Comparison of ENCODE assay signal across 8 mouse cellular contexts in genomic region chr2:109694838-109695225, GRCm38 (mm10). TPM values are rescaled to one million over a fixed set of nuclear protein-coding genes. Genes with fewer than 3 reads are reported as not detected.
DNase-seq lines count a peak whose midpoint lies in the region; ATAC-seq and TF ChIP-seq lines count a peak whose summit lies in the region.

No protein-coding gene starts in this region.

- 0 out of 2 replicates have a peak, but pooled peaks have one; percentile 24 for TF ChIP-seq CTCF in bone marrow macrophage, adult 2 months (IDR thresholded peaks at IDR 0.05; ENCODE audit: low read depth, low read length)
- TF ChIP-seq CTCF in kidney, postnatal 0 days (IDR thresholded peaks at IDR 0.05; ENCODE audit: low read depth) = peak; percentile 75

- DNase-seq in 3T3-L1 (ENCODE audit: low read depth, low spot score) = peak; percentile 96
- DNase-seq in fibroblast of lung, adult 2 months (ENCODE audit: low read depth) = peak; percentile 54
- peak; percentile 81 for DNase-seq in kidney, postnatal 0 days (ENCODE audit: low spot score)
- peak; percentile 53 for DNase-seq in liver, embryonic 11.5 days (ENCODE audit: low spot score)
- peak; percentile 89 for DNase-seq in neural tube, embryonic 11.5 days (ENCODE audit: low spot score)

- under 1% methylated on average over 12 of the region's 12 CpGs for WGBS in heart, embryonic 13.5 days
- WGBS in kidney, postnatal 0 days = under 1% methylated on average over 12 of the region's 12 CpGs
- 1% methylated on average over 12 of the region's 12 CpGs for WGBS in liver, embryonic 11.5 days
- under 1% methylated on average over 12 of the region's 12 CpGs for WGBS in neural tube, embryonic 11.5 days

- peak overlapping the region; percentile 76 for H3K9ac ChIP-seq in heart, embryonic 13.5 days
- H3K9ac ChIP-seq in kidney, postnatal 0 days (ENCODE audit: low read depth, low read length) = no peak overlapping the region
- no peak overlapping the region for H3K9ac ChIP-seq in liver, embryonic 11.5 days (ENCODE audit: low read depth, low read length)
- H3K9ac ChIP-seq in neural tube, embryonic 11.5 days (ENCODE audit: low read length) = no peak overlapping the region

- H3K36me3 ChIP-seq in heart, embryonic 13.5 days = no peaks in the 10 kb centered on the region
- no peaks in the 10 kb centered on the region for H3K36me3 ChIP-seq in kidney, postnatal 0 days (ENCODE audit: insufficient read depth, low read length)
- H3K36me3 ChIP-seq in liver, embryonic 11.5 days (ENCODE audit: control insufficient read depth, insufficient read depth, low read length) = no peaks in the 10 kb centered on the region
- no peaks in the 10 kb centered on the region for H3K36me3 ChIP-seq in neural tube, embryonic 11.5 days (ENCODE audit: control insufficient read depth, insufficient read depth, low read length)

- H3K4me1 ChIP-seq in bone marrow macrophage, adult 2 months (ENCODE audit: control insufficient read depth, insufficient read depth, low read length) = no peaks in the 10 kb centered on the region
- peaks cover 28% of the 10 kb centered on the region for H3K4me1 ChIP-seq in heart, embryonic 13.5 days
- H3K4me1 ChIP-seq in kidney, postnatal 0 days (replicated peaks; ENCODE audit: insufficient read depth, low read length) = 0 out of 2 replicates have a peak, but pooled peaks cover 9% of the 10 kb centered on the region
- no peaks in the 10 kb centered on the region for H3K4me1 ChIP-seq in liver, embryonic 11.5 days (replicated peaks; ENCODE audit: control insufficient read depth, insufficient read depth, low read length)
- peaks cover 2% of the 10 kb centered on the region; the same call in 1 of the 2 replicates for H3K4me1 ChIP-seq in neural tube, embryonic 11.5 days (ENCODE audit: control insufficient read depth, insufficient read depth, low read length)

- no peak for ATAC-seq in heart, embryonic 13.5 days (ENCODE audit: extremely low read depth, insufficient number of reproducible peaks, low FRiP score, low TSS enrichment)
- ATAC-seq in kidney, postnatal 0 days (replicated peaks; ENCODE audit: low FRiP score, low read depth) = peak; percentile 83
- peak; percentile 44; the same call in 1 of the 2 replicates for ATAC-seq in liver, embryonic 11.5 days (replicated peaks; ENCODE audit: low FRiP score)
- ATAC-seq in neural tube, embryonic 11.5 days (ENCODE audit: insufficient read depth, low FRiP score, low TSS enrichment) = peak; percentile 71
- ATAC-seq in activated CD4-positive, CD25-positive, alpha-beta regulatory T cell, adult 4 months = no peak

- H3K27me3 ChIP-seq in heart, embryonic 13.5 days (replicated peaks) = peaks cover 61% of the 10 kb centered on the region
- H3K27me3 ChIP-seq in kidney, postnatal 0 days (ENCODE audit: insufficient read depth, low read length) = peaks cover 35% of the 10 kb centered on the region
- H3K27me3 ChIP-seq in liver, embryonic 11.5 days (replicated peaks; ENCODE audit: control insufficient read depth, insufficient read depth, low read length) = peaks cover 32% of the 10 kb centered on the region
- H3K27me3 ChIP-seq in neural tube, embryonic 11.5 days (ENCODE audit: control insufficient read depth, insufficient read depth, low read length) = peaks cover 3% of the 10 kb centered on the region; the same call in 1 of the 2 replicates

- peak overlapping the region; percentile 94 for H3K4me2 ChIP-seq in heart, embryonic 13.5 days
- peak overlapping the region; percentile 82 for H3K4me2 ChIP-seq in kidney, postnatal 0 days (ENCODE audit: low read length)
- H3K4me2 ChIP-seq in liver, embryonic 11.5 days = peak overlapping the region; percentile 72
- H3K4me2 ChIP-seq in neural tube, embryonic 11.5 days (ENCODE audit: low read depth) = peak overlapping the region; percentile 77

- no peaks in the 10 kb centered on the region for H3K9me3 ChIP-seq in heart, embryonic 13.5 days
- no peaks in the 10 kb centered on the region for H3K9me3 ChIP-seq in kidney, postnatal 0 days (replicated peaks; ENCODE audit: low read length)
- H3K9me3 ChIP-seq in liver, embryonic 11.5 days (ENCODE audit: control insufficient read depth, low read length) = no peaks in the 10 kb centered on the region
- no peaks in the 10 kb centered on the region for H3K9me3 ChIP-seq in neural tube, embryonic 11.5 days (ENCODE audit: control insufficient read depth, low read length)

- TF ChIP-seq POLR2A in bone marrow macrophage, adult 2 months (IDR thresholded peaks at IDR 0.05; ENCODE audit: borderline replicate concordance, low read depth, low read length) = no peak

- H3K27ac ChIP-seq in bone marrow macrophage, adult 2 months (ENCODE audit: insufficient read depth, low read depth, low read length) = no peak overlapping the region
- no peak overlapping the region for H3K27ac ChIP-seq in heart, embryonic 13.5 days (replicated peaks)
- no peak overlapping the region for H3K27ac ChIP-seq in kidney, postnatal 0 days
- no peak overlapping the region for H3K27ac ChIP-seq in liver, embryonic 11.5 days (ENCODE audit: low read depth, low read length)
- H3K27ac ChIP-seq in neural tube, embryonic 11.5 days (ENCODE audit: low read depth, low read length) = no peak overlapping the region

- H3K4me3 ChIP-seq in bone marrow macrophage, adult 2 months (ENCODE audit: insufficient read depth, low read length) = no peak overlapping the region
- peak overlapping the region; percentile 65 for H3K4me3 ChIP-seq in heart, embryonic 13.5 days
- peak overlapping the region; percentile 45 for H3K4me3 ChIP-seq in kidney, postnatal 0 days (replicated peaks; ENCODE audit: low read depth, low read length)
- peak overlapping the region; percentile 54 for H3K4me3 ChIP-seq in liver, embryonic 11.5 days (ENCODE audit: low read depth, low read length)
- peak overlapping the region; percentile 54 for H3K4me3 ChIP-seq in neural tube, embryonic 11.5 days (ENCODE audit: low read depth, low read length)

RNA-seq across cellular contexts. Expression of gene Bdnf, which starts 20.3 kb away (rescaled TPM):
- not detected in 2 replicates for polyA plus RNA-seq in bone marrow macrophage, adult 2 months (2012; ENCODE audit: insufficient read depth, insufficient read length, missing spikeins)
- polyA plus RNA-seq in heart, embryonic 13.5 days (2015; fragmentation: Nextera tagmentation; extraction: Ambion mirVana) = 0.75 and 0.78 TPM in 2 replicates
- polyA plus RNA-seq in kidney, postnatal 0 days (2015; fragmentation: Nextera tagmentation; extraction: Ambion mirVana) = 0.93 and 0.95 TPM in 2 replicates
- polyA plus RNA-seq in liver, embryonic 11.5 days (2014; fragmentation: Nextera tagmentation; extraction: Ambion mirVana) = 0.74 and 0.87 TPM in 2 replicates
- polyA plus RNA-seq in neural tube, embryonic 11.5 days (2014; fragmentation: Nextera tagmentation; extraction: Ambion mirVana) = 2.7 and 2.9 TPM in 2 replicates
- under 1 TPM in 1 of 2 experiments, not detected in 1; 0.12 TPM for polyA plus RNA-seq in activated CD4-positive, CD25-positive, alpha-beta regulatory T cell, adult 4 months (2017; shearing (Covaris generic))

Comparison
In these comparisons a context has a peak if more than half of its experiments do, and no peak if none do; other contexts are left out.
1. ATAC-seq: peak in kidney, postnatal 0 days (single experiment), liver, embryonic 11.5 days (single experiment) and neural tube, embryonic 11.5 days (single experiment); none in heart, embryonic 13.5 days (single experiment) and activated CD4-positive, CD25-positive, alpha-beta regulatory T cell, adult 4 months (single experiment).
2. Peak in every context shown above with its lines, with median percentiles within 50 percentile points of each other: DNase-seq and H3K4me2 ChIP-seq.